Mouse (Mus musculus): ENCODE results near the gene Tmem30b. TPM values are rescaled to one million over a fixed set of nuclear protein-coding genes. Genes with fewer than 3 reads are reported as not detected.
"Not testable (repeated sequence)": the region's sequence is repeated elsewhere in the genome, so short reads cannot be mapped to it uniquely, and the experiment has no call there.

Tmem30b gene
- polyA plus RNA-seq, 1 experiment = 45.9 TPM

DNA sequence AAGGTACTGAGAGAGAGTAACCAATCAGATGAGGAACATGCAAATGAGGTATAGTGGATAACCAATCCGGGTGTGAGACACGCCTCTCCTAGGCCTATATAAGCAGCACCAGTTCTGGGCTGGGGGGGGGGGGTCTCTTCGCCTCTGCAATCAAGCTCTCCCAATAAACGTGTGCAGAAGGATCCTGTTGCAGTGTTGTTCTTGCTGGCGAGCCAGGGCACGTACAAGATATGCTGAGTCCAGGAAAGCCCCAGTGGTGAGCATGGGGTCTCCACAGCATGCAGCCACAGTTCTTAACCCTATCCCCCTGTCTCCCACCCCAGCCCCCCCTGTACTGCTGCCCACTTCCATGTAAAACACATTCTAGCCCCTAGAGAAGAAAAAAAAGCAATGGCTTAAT is 16.9 kb upstream of the Tmem30b start:
- not testable (repeated sequence) for DNase-seq (ENCODE audit: low read depth, low spot score)
- WGBS = 76% methylated on average over 6 of the region's 6 CpGs

DNA sequence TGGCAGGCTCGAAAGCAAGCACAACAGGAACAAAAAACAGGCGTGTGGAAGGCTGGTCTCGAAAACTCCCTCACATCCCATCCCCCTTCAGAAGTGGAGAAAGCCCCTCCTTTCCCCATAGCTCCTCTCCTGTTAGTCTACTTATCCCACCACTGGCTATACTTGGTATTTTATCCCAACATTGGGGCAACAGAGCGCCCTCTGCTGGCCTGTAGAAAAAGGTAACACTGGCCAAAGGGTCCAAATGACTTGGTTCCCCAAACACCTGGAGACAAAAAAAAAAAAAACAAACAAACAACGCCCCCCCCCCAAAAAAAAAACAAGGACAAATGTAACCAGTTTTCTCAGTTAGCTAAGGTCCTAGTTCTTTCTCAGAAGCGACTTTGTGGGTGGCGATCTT is 13.9 kb upstream of the Tmem30b start:
- DNase-seq (ENCODE audit: low read depth, low spot score) = no peak
- WGBS = 52% methylated on average over 7 of the region's 7 CpGs

DNA sequence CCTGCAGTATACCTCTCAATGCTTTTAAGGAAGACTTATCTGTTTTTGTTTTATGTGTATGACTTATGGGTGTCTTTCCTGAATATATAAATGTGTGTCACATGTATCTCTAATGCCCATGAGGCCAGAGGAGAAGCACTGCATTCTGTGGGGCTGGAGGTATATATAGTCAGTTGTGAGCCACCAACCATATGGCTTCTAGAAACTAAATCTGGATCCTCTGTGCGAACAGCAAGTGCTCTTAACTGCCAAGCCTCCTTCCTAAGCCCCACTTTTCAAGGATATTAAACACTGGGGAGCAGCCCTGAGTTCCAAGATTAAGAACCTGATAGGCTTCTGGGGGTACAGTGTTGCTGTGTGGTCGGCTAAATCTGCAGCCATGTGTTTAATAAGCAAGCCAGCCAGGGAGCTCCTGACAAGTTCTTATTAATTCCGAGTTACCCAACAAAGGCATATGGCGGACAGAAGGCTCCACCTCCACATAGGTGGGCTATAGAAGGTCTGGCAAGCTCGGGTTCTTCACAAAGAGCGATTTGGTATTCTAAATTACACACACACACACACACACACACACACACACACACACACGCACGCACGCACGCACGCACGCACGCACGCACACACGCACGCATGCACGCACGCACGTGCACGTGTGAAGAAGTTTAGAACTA is 12.5 kb upstream of the Tmem30b start:
- 93% methylated on average over 20 of the region's 20 CpGs for WGBS
- DNase-seq (ENCODE audit: low read depth, low spot score) = no peak

DNA sequence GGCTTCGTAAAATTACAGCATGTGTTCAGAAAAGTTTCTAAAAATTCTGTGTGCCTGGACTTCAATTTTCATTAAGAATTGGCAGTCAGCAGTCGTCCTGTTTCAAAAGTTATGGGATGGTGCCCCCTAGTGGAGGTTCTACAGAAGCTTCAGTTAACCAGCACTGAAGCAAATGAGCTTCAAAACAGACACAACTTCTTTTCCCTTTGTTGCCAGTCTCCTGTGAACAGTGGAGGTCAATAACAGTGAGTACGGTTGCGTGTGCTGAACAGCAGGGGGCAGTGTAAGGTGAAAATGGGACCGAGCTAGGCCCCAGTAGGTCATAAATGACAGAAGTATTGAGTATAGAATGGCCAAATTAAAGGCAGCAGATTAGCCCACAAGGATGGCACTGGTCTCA is 8.0 kb upstream of the Tmem30b start:
- WGBS = 3% methylated on average over 5 of the region's 5 CpGs
- DNase-seq (ENCODE audit: low read depth, low spot score) = no peak

DNA sequence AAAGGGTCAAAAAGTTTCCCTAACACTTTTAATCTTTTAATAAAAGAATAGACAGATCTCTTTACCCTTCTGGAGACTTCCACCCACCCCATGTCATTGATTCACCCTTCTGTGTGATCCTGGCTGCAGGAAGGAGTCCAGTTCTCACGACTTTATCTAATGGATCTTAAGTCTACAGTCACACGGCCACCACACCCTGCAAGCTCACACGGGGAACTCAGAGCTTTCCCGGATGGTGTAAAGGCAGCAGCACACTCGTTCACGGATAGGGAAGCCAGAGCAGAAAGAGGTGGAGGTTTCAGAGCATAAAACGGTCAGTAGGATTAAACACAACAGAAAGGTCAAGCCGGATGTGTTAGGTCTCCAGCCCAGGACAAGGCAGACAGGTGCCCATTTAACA is 2.1 kb upstream of the Tmem30b start:
- no peak for DNase-seq (ENCODE audit: low read depth, low spot score)
- WGBS = 21% methylated on average over 8 of the region's 8 CpGs

DNA sequence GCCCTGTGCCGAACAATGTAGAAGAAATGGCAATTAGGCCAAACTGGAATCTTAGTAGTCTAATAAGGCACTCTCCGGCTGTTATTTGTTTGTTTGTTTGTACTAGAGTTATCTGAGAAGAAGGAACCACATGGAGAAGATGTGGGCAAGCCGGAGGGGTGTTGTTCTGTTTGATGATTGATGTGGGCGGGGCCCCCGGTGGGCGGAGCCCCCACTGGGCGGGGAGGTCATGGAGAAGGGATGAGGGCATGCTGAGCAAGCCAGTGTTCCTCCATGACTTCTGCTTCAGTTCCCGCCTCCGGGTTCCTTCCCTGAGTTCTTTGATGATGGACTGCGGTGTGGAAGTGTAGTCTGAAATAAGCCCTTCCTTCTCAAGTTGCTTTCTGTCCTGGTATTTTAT is 1.5 kb upstream of the Tmem30b start:
- WGBS = 18% methylated on average over 10 of the region's 10 CpGs
- no peak for DNase-seq (ENCODE audit: low read depth, low spot score)

DNA sequence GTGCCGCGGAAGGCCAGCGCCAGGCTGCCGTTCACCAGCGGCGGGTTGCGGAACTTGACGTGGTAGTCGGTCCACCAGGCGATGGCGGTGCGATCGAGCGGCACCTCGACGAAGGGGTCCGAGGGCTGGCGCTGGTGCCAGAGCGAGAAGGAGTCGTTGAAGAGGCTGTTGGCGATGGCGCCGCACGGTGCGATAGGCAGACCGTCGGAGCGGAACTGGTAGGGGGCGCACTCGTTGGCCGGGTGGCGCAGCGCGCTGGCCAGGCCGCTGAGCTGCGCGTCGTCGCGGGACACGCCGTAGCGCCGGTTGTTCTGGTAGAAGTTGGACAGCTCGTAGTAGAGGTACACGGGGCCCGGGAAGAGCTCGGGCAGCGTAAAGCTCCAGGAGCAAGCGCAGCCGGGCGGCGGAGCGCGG is 513 bp downstream of the Tmem30b start:
- no peak for DNase-seq (ENCODE audit: low read depth, low spot score)
- under 1% methylated on average over 55 of the region's 55 CpGs for WGBS

DNA sequence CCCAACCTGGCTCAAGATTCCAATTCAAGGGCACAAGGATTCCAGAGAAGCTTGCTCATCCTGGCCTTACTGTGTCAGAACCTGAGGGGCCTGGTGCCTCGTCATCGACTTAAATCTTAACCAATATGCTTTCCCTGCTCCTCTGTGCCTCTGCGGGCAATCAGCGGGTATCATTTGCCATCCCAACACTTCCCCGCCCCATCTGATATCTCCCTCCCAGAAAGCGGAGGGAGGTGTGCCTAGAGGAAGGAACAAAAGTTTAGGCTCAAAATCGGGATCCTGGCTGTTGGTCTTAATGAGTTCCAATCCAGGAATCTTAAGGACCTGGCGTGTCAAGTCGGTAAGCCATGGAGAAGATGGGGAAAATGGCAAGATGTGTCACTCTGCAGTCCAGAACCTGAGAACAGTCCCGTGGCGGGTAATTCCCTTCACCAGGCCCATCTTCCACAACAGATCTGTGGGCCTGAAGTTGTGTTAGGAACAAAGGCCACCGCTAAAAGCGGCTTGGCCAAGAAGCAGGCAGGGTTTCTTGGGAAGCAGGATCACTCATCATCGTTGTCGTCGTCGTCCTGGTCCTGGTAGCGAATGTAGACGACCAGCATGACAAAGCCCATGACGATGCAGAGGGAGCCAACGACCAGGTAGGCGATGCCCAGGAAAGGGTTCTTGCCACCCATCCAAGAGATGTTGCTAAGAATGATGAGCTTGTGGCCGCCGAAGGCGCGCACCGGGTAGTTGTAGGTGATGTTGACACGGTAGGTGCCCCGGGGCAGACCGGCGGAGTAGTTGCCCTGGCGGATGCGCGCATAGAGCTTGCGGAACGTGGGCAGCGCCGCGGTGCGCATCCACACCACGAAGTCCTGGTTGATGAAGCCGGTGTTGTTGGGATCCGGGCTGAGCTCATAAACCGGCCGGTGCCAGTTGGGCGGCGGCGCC is 1.2 kb downstream of the Tmem30b start:
- no peak for DNase-seq (ENCODE audit: low read depth, low spot score)
- WGBS = 10% methylated on average over 48 of the region's 48 CpGs

DNA sequence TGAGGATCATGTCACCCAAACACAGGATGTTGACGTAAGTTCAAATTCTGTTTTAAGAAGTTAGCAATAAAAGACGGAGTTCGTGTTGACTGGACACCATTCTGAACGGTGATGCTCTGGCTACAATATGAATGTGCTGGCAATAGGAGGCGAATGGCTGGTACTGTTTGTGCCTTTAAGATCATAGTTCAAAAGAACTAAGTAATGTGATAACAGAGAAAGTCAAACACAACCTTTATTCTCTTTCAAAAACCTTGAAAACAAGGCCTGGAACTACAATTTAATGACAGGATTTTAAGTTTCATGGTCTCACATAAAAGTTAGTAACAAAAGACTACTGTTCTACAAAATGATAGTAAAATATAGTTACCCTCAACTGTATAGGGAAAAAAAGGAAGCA is 3.0 kb downstream of the Tmem30b start:
- 37% methylated on average over 5 of the region's 5 CpGs for WGBS
- no peak for DNase-seq (ENCODE audit: low read depth, low spot score)

DNA sequence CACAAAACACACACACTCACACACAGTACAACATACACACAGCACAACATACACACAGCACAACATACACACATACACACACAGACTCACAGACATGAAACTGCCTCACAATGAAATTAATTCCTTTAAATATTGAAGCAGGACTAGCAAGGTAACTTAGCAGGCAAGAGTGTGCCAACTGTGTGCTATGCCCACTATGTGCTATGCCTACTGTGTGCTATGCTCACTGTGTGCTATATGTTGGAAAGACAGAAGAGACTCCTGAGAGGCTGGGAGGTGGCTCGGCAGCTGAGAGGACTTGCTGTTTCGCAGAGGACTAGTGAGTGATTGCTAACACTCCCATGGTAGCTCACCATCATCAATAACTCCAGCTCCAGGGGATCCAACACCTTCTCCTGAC is 5.8 kb downstream of the Tmem30b start:
- 88% methylated on average over 2 of the region's 2 CpGs for WGBS
- DNase-seq (ENCODE audit: low read depth, low spot score) = no peak

DNA sequence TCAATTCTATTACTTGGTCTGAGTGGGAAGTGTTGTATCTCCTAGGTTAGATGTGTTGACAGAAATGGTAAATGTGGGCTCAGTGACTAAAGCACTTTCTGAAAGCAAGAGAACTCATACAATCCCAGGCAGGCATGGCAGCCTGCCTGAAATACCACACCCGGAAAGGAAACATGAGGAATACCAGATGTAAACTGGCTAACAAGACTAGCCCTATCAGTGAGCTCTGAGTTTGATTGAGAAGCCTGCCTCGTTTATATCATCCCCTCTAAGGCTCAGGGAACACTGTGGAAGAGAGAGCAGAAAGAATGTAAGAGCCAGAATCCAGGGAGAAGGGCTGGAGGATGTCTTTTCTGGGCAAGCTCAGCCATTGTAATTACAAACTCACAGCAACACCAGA is 7.0 kb downstream of the Tmem30b start:
- no peak for DNase-seq (ENCODE audit: low read depth, low spot score)
- 12% methylated on average over 2 of the region's 2 CpGs for WGBS

DNA sequence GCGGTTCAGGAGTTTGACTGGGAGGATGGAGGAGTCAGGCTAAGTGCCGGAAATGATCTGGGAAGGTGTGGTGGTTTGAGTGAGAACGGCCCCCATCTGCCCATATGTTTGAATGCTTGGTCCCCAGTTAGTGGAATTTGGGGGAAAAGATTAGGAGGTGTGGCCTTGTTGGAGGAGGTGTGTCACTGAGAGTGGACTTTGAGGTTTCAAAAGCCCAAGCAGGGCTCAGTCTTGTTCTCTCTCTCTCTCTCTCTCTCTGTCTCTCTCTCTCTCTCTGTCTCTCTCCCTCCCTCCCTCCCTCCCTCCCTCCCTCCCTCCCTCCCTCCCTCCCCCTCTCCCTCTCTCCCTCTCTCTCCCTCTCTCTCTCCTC is 8.1 kb downstream of the Tmem30b start:
- WGBS = 21% methylated on average over 3 of the region's 3 CpGs
- not testable (repeated sequence) for DNase-seq (ENCODE audit: low read depth, low spot score)

DNA sequence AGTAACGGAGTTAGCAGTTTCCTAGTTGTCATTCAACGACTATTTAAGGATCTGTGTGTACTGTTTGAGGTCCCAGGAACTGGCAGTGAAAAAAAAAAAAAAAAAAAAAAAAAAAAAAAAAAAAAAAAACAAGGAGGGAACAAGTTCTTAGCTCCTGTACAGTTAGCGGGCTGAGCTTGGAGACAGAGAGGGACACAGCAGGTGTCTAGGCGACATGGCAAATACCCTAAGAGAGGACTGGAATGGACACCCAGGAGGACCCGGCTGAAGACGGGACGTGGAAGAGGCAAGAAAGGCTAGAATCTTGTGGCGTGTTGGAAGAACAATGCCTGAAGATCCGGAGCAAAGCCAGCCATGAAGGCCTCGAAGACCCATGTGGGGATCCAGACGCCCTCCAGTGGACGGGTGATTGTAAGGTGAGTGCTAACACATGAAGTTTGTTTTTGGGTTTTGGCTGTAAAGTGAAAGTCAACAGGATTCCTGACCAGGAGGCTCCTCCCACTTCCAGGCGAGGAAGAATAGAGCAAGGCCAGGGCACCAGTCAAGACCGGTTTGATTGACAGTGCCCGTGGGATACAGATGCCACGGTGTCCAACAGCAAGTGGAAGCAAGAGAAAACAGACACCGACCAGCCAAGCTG is 8.6 kb downstream of the Tmem30b start:
- DNase-seq (ENCODE audit: low read depth, low spot score) = no peak
- 14% methylated on average over 17 of the region's 17 CpGs for WGBS

DNA sequence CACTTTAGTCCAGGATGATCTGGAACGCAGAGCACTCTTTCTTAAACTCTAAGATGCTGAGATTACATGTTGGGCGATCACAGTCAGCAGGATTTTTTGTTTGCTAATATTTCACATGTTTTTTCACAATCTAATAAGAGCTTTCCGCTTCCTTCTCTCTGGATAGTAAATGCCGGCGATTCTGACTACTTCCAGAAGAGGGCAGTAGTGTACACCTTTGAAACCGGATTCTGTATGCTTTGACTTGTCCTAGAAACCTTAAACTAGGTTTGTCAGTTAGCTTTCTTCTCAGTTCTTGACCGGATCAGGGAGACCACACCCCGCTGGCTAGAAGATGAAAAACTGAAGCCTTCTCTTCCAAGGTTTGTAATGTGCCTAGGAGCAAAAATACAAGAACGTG is 11.6 kb downstream of the Tmem30b start:
- DNase-seq (ENCODE audit: low read depth, low spot score) = no peak
- WGBS = 10% methylated on average over 9 of the region's 9 CpGs

DNA sequence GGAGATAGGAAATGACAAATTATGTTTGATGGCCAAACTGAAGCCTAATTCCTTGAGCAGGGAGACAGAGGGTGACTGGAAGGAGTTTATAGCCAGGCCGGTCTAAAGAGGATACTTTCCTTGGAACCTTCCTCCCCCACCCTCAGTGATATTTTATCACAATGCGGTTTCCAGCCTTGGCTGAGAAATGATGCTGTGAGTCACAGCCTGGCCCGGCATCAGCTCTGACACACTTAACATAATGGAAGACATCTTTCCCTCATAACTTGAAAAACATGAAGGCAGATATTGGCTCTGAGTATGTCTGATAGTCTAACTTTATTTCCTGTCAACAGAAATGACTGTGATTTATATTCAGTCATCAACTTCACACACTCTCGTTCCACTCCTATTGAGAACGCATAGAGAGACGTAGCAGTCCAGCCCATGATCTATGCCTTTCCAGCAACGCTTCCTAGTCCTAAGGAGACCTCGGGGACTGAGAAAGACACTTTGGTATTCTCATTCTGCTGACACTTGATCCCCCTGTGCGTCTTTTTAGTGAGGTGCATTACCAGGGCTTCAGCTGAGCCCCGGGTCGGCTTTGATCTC is 14.2 kb downstream of the Tmem30b start:
- WGBS = 69% methylated on average over 11 of the region's 11 CpGs
- DNase-seq (ENCODE audit: low read depth, low spot score) = no peak

DNA sequence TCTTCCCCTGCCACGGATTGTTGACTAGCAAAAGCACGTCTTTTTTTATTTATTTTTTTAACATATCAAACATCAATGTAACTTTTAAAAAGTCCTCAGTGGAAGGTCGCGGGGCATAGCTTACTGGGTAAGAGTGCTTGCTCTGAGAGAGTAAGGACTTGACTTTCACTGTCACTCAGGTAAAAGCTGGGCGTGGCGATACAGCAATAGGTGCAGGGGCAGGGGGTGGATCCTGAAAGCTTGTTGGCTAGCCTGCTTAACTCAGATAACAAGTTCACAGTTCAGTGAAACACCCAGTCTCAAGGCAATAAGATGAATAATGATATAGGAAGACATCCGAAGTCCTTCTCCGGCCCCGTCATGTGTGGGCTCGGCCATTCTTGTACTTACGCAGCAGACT is 16.6 kb downstream of the Tmem30b start:
- 38% methylated on average over 11 of the region's 11 CpGs for WGBS

DNA sequence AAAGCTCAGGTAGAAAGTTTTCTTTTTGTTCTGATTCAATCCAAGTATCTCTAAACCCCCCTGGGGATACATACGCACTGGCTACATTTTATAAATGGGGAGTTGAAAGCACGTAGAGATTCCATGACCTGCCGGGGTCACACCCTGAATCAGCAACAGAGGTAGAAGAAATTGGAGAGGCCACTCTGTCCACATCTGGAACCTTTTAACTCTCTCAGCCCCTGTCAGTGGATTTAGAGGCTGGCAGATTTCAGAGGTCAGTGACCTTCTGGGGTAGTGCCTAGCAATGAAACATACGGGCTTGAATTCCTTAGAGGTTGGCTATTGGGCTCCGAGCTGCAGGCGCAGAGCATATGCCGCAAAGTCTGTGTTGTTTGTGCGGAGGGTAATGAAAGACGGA is 17.1 kb downstream of the Tmem30b start:
- WGBS = 32% methylated on average over 9 of the region's 9 CpGs

More for the DNA sequence above, 16.6 kb downstream of the Tmem30b start:
- DNase-seq (ENCODE audit: low read depth, low spot score) = no peak

DNA sequence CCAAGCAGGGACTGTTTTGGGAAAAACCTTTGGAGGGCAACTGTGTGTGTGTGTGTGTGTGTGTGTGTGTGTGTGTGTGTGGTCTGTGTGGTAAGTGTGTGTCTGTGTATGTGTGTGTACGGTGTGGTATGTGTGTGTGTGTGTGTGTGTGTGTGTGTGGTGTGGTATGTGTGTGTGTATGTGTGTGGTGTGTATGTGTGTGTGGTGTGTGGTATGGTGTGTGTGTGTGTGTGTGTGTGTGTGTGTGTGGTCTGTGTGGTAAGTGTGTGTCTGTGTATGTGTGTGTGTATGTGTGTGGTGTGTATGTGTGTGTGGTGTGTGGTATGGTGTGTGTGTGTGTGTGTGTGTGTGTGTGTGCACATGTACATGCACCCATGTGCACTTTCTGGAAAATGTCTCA is 18.1 kb downstream of the Tmem30b start:
- 83% methylated on average over 1 of the region's 1 CpGs for WGBS

More for the DNA sequence above, 17.1 kb downstream of the Tmem30b start:
- DNase-seq (ENCODE audit: low read depth, low spot score) = no peak

DNA sequence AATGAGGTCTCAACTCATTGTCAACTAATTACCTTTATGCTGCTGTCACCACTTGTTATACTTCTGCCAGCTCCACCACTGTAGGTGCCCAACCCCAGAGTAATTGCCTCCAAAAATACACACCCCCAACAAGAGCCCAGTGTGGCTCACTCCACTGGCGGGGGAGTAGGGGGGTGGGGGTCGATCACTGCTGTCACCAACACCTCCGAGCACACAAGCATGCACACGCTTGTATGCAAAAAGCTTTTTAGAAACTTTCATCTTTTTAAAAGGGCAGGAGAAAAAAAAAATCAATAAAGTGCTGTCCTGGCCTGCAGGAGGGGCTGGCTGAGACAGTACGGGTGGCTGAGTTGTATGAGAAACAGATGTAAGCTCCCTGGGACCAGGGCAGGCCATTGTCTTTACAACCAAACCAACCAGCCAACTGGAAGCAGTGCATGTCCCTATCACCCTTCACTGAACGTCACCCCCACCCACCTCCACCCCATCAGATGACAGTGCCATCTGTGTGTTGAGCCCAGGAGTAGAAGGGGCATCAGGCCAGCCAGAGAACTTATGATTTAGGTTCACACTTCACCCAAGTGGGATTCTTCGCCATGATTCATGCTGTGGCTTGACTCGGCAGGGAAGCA is 20.8 kb downstream of the Tmem30b start:
- WGBS = 75% methylated on average over 8 of the region's 8 CpGs
- no peak for DNase-seq (ENCODE audit: low read depth, low spot score)

More for the DNA sequence above, 18.1 kb downstream of the Tmem30b start:
- not testable (repeated sequence) for DNase-seq (ENCODE audit: low read depth, low spot score)

DNA sequence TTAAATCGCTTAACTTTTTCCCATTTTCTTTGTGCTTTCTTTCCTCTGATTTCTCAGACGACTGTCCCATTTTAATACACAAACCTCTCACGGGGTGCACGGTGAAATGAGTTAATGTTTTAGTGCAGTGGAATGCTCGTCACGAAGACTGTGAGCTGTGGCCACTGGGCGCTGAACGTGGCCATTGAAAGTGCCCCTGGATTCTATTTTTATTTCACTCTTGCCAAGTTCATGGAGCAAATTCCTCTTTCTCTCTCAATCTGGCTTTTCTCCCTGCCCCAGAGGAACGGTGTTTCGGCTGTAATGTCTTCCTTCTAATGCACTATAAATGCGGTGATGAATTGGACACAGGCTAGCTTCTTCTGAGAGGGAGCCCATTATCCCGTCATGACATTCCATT is 23.1 kb downstream of the Tmem30b start:
- no peak for DNase-seq (ENCODE audit: low read depth, low spot score)
- WGBS = 73% methylated on average over 12 of the region's 12 CpGs

Data from large intestine, adult 2 months (tissue).